Mouse (Mus musculus) megakaryocyte, embryonic 14.5 days (primary cell): ENCODE measurements around the gene Pi4k2a.

ENCODE experiments used
- FLI1 ChIP-seq: IDR thresholded peaks from 2 replicates; pipeline ENCODE4 v1.6.1; 2012; ENCODE audit warnings: low read length, inconsistent platforms, mixed read lengths
- GATA1 ChIP-seq: IDR thresholded peaks from 3 replicates; pipeline ENCODE4 v1.6.1; 2012; ENCODE audit warnings: mixed read lengths, low read length, inconsistent platforms, borderline replicate concordance

DNA sequence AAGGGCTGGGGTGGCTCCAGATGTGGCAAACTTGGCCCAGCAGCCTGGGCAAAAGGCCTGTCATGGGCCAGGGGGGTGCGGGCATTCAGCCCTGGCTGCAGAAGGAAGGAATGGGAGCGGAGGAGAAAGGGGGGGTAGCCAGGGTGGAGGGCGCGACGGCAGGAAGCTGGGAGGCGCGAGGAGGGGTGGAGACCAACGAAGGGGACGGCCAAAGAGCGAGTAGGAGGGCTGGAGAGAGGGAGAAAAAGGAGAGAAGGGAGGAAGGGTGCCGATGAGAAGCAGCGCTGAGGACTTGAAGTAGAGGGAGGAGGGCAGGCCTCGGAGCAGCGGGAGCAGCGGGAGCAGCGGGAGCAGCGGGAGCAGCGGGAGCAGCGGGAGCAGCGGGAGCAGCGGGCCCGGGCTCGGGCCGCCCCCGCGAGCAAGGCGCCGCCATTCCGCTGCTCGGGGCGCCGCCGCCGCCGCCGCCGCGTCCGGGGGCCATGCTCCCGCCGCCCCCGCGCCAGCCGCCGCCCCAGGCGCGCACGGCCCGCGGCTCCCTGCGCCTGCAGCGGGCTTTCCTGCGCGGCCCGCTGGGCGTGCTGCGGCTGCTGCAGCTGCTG is 57.0 kb downstream of the Pi4k2a start, which contains the start of gene Marveld1:
- TF ChIP-seq FLI1: no peak
- TF ChIP-seq GATA1: no peak
